Mouse (Mus musculus) ES-E14 (cell line): Measurements from ENCODE around the gene Ppp2r5a.

Experiments
- CHD2 ChIP-seq: IDR thresholded peaks from 2 replicates; pipeline ENCODE4 v1.6.1; 2014; ENCODE audit warnings: mild to moderate bottlenecking, low read depth, low read length, inconsistent platforms
- HCFC1 ChIP-seq: IDR thresholded peaks from 2 replicates; pipeline ENCODE4 v1.6.1; 2012; ENCODE audit warnings: low read length, inconsistent platforms, borderline replicate concordance; ENCODE audit not compliant: insufficient read depth
- MAFK ChIP-seq: IDR thresholded peaks from 2 replicates; pipeline ENCODE4 v1.6.1; 2014; ENCODE audit warnings: mild to moderate bottlenecking, low read depth, low read length, inconsistent platforms; ENCODE audit not compliant: insufficient read depth
- ZC3H11A ChIP-seq: IDR thresholded peaks from 2 replicates; pipeline ENCODE4 v1.6.1; 2012; ENCODE audit warnings: low read depth, mild to moderate bottlenecking, inconsistent platforms, low read length, borderline replicate concordance
- ZNF384 ChIP-seq: IDR thresholded peaks from 2 replicates; pipeline ENCODE4 v1.6.1; 2012; ENCODE audit warnings: low read depth, low read length, inconsistent platforms

- TF ChIP-seq ZNF384, result peak; percentile 94
- no peak for TF ChIP-seq CHD2
- no peak for TF ChIP-seq ZC3H11A
- no peak for TF ChIP-seq HCFC1
- TF ChIP-seq MAFK, result no peak
These were observed 50.1 kb downstream of the Ppp2r5a start for GRCm38 (mm10) chr1:191352786-191353488.
